Mouse (Mus musculus) megakaryocyte-erythroid progenitor cell, adult 5-6 weeks (primary cell): ENCODE data around the gene Dclre1b. TPM values are rescaled to one million over a fixed set of nuclear protein-coding genes. Genes with fewer than 3 reads are reported as not detected.

Experiments used
- ATAC-seq: replicated peaks from 2 replicates; pipeline ENCODE4 v1.8.0; 2016; ENCODE audit warnings: mild to moderate bottlenecking, inconsistent platforms; ENCODE audit not compliant: severe bottlenecking, poor library complexity, low FRiP score, low TSS enrichment
- total RNA-seq, 2 experiments: library from RNA; stranded (forward) in 1 of 2; stranded (reverse) in 1 of 2; fragments of 200-1000, 215-1000 nt in 1 of 2; fragments of >200 nt in 1 of 2; fragmentation: Nextera tagmentation in 1 of 2; gene quantifications; 2 replicates each; pipeline ENCODE4 v1.2.3; 2014 to 2017

Dclre1b gene
- total RNA-seq, 2 experiments from 2014 or later: 8.3 to 25.4 TPM

GRCm38 (mm10) chr3:103779183-103779582, 30.1 kb downstream of the Dclre1b start:
- no peak for ATAC-seq

GRCm38 (mm10) chr3:103778660-103779059, 30.6 kb downstream of the Dclre1b start:
- ATAC-seq: no peak

GRCm38 (mm10) chr3:103777940-103778339, 31.3 kb downstream of the Dclre1b start:
- no peak for ATAC-seq

- ATAC-seq: no peak
Observed at GRCm38 (mm10) chr3:103774009-103774408, 35.2 kb downstream of the Dclre1b start.

GRCm38 (mm10) chr3:103773508-103773907, 35.7 kb downstream of the Dclre1b start:
- ATAC-seq: 0 out of 2 replicates have a peak, but pooled peaks have one; percentile 35

GRCm38 (mm10) chr3:103772846-103773245, 36.4 kb downstream of the Dclre1b start:
- ATAC-seq: 0 out of 2 replicates have a peak, but pooled peaks have one; percentile 17

GRCm38 (mm10) chr3:103771531-103772130, 37.6 kb downstream of the Dclre1b start:
- ATAC-seq: peak; percentile 62; the same call in 1 of the 2 replicates

- no peak for ATAC-seq
Observed at GRCm38 (mm10) chr3:103766789-103767188, 42.5 kb downstream of the Dclre1b start.

GRCm38 (mm10) chr3:103759261-103759970, 49.8 kb downstream of the Dclre1b start:
- no peak for ATAC-seq

GRCm38 (mm10) chr3:103758456-103758855, 50.8 kb downstream of the Dclre1b start:
- no peak for ATAC-seq

- no peak for ATAC-seq
Observed at GRCm38 (mm10) chr3:103756920-103757319, 52.3 kb downstream of the Dclre1b start.

- no peak for ATAC-seq
Observed at GRCm38 (mm10) chr3:103755351-103755750, 53.9 kb downstream of the Dclre1b start.

GRCm38 (mm10) chr3:103751558-103751957, 57.7 kb downstream of the Dclre1b start:
- no peak for ATAC-seq

Other genes with a start within 250 kb of the Dclre1b start
- gene Syt6, start 234.2 kb downstream of the Dclre1b start, total RNA-seq (2014; fragmentation: Nextera tagmentation): not detected in 2 replicates
- not detected in 2 replicates for gene Syt6, start 234.2 kb downstream of the Dclre1b start, total RNA-seq (2017)
- not detected in 2 replicates for gene Atg4a-ps, start 163.4 kb downstream of the Dclre1b start, total RNA-seq (2014; fragmentation: Nextera tagmentation)
- 0.88 and 1.7 TPM in 2 replicates for gene Atg4a-ps, start 163.4 kb downstream of the Dclre1b start, total RNA-seq (2017)
- not detected in 2 replicates for gene Olfml3, start 71.4 kb downstream of the Dclre1b start, total RNA-seq (2014; fragmentation: Nextera tagmentation)
- gene Olfml3, start 71.4 kb downstream of the Dclre1b start, total RNA-seq (2017): 0.56 TPM in 1 of 2 replicates, not detected in the other
- gene Gm10964, start 70.1 kb downstream of the Dclre1b start, total RNA-seq (2014; fragmentation: Nextera tagmentation): not detected in 2 replicates
- not detected in 2 replicates for gene Gm10964, start 70.1 kb downstream of the Dclre1b start, total RNA-seq (2017)
- 98.1 and 127 TPM in 2 replicates for gene Hipk1, start 17.9 kb downstream of the Dclre1b start, total RNA-seq (2014; fragmentation: Nextera tagmentation)
- 64.3 and 69.2 TPM in 2 replicates for gene Hipk1, start 17.9 kb downstream of the Dclre1b start, total RNA-seq (2017)
- 14.9 and 22.2 TPM in 2 replicates for gene Ap4b1, start 76 bp upstream of the Dclre1b start, total RNA-seq (2014; fragmentation: Nextera tagmentation)
- gene Ap4b1, start 76 bp upstream of the Dclre1b start, total RNA-seq (2017): 14.6 and 28.8 TPM in 2 replicates
- not detected in 2 replicates for gene Gm43064, start 129 bp upstream of the Dclre1b start, total RNA-seq (2014; fragmentation: Nextera tagmentation)
- gene Gm43064, start 129 bp upstream of the Dclre1b start, total RNA-seq (2017): not detected in 2 replicates
- gene Bcl2l15, start 23.2 kb upstream of the Dclre1b start, total RNA-seq (2014; fragmentation: Nextera tagmentation): 6.4 and 10.1 TPM in 2 replicates
- gene Bcl2l15, start 23.2 kb upstream of the Dclre1b start, total RNA-seq (2017): 4.0 and 9.3 TPM in 2 replicates
- 6.7 and 15.5 TPM in 2 replicates for gene Ptpn22, start 50.4 kb upstream of the Dclre1b start, total RNA-seq (2014; fragmentation: Nextera tagmentation)
- gene Ptpn22, start 50.4 kb upstream of the Dclre1b start, total RNA-seq (2017): 14.0 and 19.4 TPM in 2 replicates
- 22.9 and 25.1 TPM in 2 replicates for gene Rsbn1, start 104.7 kb upstream of the Dclre1b start, total RNA-seq (2014; fragmentation: Nextera tagmentation)
- gene Rsbn1, start 104.7 kb upstream of the Dclre1b start, total RNA-seq (2017): 30.6 and 38.4 TPM in 2 replicates
- gene Phtf1, start 158.7 kb upstream of the Dclre1b start, total RNA-seq (2014; fragmentation: Nextera tagmentation): 21.7 and 28.2 TPM in 2 replicates
- 32.7 and 35.5 TPM in 2 replicates for gene Phtf1, start 158.7 kb upstream of the Dclre1b start, total RNA-seq (2017)